Mouse (Mus musculus) lung, embryonic 14.5 days (tissue): ENCODE measurements around the gene Spry1. TPM values are rescaled to one million over a fixed set of nuclear protein-coding genes. Genes with fewer than 3 reads are reported as not detected.
A peak's percentile ranks its signal among the peaks of the same experiment; 100 is the strongest.
"Not testable (repeated sequence)": the region's sequence is repeated elsewhere in the genome, so short reads cannot be mapped to it uniquely, and the experiment has no call there.

ENCODE experiments used
- ATAC-seq: fragments of 200-750 bp; cut with Nextera tagmentation; 2 replicates; pipeline ENCODE4 v1.8.0; 2017; ENCODE audit warnings: mild to moderate bottlenecking, moderate TSS enrichment, moderate library complexity; ENCODE audit not compliant: insufficient read depth
- DNase-seq: peaks from one replicate; pipeline ENCODE4 v3.0.0-alpha.2; 2015
- H3K27ac ChIP-seq: fragments of 300-500 bp; sonication (generic); 2 replicates; pipeline ENCODE4 v1.5.1; 2014; ENCODE audit warnings: low read depth, mild to moderate bottlenecking, moderate library complexity
- H3K27me3 ChIP-seq: fragments of 300-500 bp; sonication (generic); 2 replicates; pipeline ENCODE4 v1.6.1; 2014; ENCODE audit warnings: low read length, control low read depth; ENCODE audit not compliant: insufficient read depth
- H3K36me3 ChIP-seq: fragments of 300-500 bp; sonication (generic); 2 replicates; pipeline ENCODE4 v1.6.1; 2014; ENCODE audit warnings: control low read depth; ENCODE audit not compliant: insufficient read depth
- H3K4me1 ChIP-seq: fragments of 300-500 bp; sonication (generic); 2 replicates; pipeline ENCODE4 v1.6.1; 2014; ENCODE audit warnings: antibody characterized with exemption, control low read depth; ENCODE audit not compliant: insufficient read depth
- H3K4me2 ChIP-seq: fragments of 300-500 bp; sonication (generic); 2 replicates; pipeline ENCODE4 v1.6.1; 2014; ENCODE audit warnings: mild to moderate bottlenecking
- H3K4me3 ChIP-seq: fragments of 300-500 bp; sonication (generic); 2 replicates; pipeline ENCODE4 v1.5.1; 2014; ENCODE audit warnings: low read depth, low read length
- H3K9ac ChIP-seq: fragments of 300-500 bp; sonication (generic); 2 replicates; pipeline ENCODE4 v1.6.1; 2014
- H3K9me3 ChIP-seq: fragments of 300-500 bp; sonication (generic); 2 replicates; pipeline ENCODE4 v1.6.1; 2016; ENCODE audit warnings: low read depth, low read length, control low read depth
- CTCF ChIP-seq: IDR thresholded peaks from 2 replicates; pipeline ENCODE4 v1.5.1; 2016; ENCODE audit warnings: antibody characterized with exemption, low read depth
- WGBS: fragments of 180-500 bp; shearing (Covaris S2); extraction: QIAGEN DNeasy Blood & Tissue Kit; methylation state at CpG from one replicate; pipeline ENCODE4 v1.1.7; 2014; 5-methylcytosine and 5-hydroxymethylcytosine counted together
- polyA plus RNA-seq: library from polyadenylated mRNA; unstranded; fragments of >200 nt; fragmentation: Nextera tagmentation; extraction: Ambion mirVana; gene quantifications from 2 replicates; pipeline ENCODE4 v1.2.1, GENCODE M21; 2014

Spry1 gene
- 15.6 and 17.8 TPM in 2 replicates for polyA plus RNA-seq

DNA sequence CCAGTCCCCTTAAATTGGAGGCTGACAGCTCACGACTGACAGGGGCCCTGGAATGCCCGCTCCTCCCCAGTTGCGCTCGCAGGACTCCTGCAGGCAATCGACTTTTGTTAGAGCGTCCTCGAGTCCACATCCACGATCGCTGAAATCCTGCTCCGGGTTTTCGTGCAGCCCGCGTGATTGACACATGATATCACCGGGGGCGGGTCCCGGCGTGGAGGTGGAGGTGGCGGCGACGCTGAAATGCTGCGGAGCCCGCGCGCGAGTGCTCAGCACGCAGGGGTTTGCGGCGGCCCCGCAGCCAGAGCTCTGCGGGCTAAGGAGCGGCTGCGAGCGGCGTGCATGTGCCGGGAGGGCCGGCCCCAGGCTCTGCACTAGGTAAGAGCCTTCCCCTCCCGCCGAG is at the start of gene Spry1:
Gene Spry1, plus strand, starts transcription at position 258 of the 400 bp plus-strand sequence.
- H3K4me2 ChIP-seq = peak within 1 kb of the TSS; percentile 85
- no peaks in the 10 kb centered on the region for H3K27me3 ChIP-seq
- ATAC-seq = peak; percentile 79
- H3K36me3 ChIP-seq = peaks cover 19% of the 10 kb centered on the region
- WGBS = under 1% methylated on average over 38 of the region's 38 CpGs
- no peaks in the 10 kb centered on the region for H3K9me3 ChIP-seq
- peak within 1 kb of the TSS; percentile 95 for H3K27ac ChIP-seq
- peak; percentile 21; the same call in 1 of the 2 replicates for TF ChIP-seq CTCF
- peaks cover 7% of the 10 kb centered on the region for H3K4me1 ChIP-seq
- DNase-seq = peak; percentile 97
- peak within 1 kb of the TSS; percentile 90 for H3K9ac ChIP-seq
- H3K4me3 ChIP-seq = peak within 1 kb of the TSS; percentile 84

DNA sequence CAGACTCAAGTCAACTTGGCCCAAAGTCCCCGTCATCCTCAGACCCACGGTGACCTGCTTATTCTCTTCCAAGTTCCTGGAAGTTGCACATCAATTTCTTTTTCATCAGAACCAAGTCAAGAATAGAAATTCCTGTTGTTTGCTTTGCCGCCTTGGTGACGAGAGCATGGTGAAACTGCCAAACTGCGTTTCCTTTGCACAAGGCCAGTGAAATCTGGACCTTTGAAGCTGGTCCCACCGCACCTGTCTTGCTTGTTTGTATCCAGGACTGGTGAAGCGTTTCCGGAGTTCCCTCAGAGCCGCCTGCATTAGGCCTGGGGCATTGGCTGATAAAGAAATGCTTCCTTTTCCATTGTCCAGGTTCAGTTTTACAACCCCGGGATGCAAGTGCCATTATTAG is 44.0 kb upstream of the Spry1 start:
- Histone ChIP-seq H3K27ac (no peak overlapping the region), H3K36me3 (no peaks in the 10 kb centered on the region), H3K27me3 (no peaks in the 10 kb centered on the region), H3K4me1 (no peaks in the 10 kb centered on the region), H3K4me2 (no peak overlapping the region), H3K9ac (no peak overlapping the region), H3K9me3 (no peaks in the 10 kb centered on the region), H3K4me3 (no peak overlapping the region)
- ATAC-seq (no peak), DNase-seq (peak; percentile 47)
- 71% methylated on average over 10 of the region's 10 CpGs for WGBS
- TF ChIP-seq CTCF = no peak

DNA sequence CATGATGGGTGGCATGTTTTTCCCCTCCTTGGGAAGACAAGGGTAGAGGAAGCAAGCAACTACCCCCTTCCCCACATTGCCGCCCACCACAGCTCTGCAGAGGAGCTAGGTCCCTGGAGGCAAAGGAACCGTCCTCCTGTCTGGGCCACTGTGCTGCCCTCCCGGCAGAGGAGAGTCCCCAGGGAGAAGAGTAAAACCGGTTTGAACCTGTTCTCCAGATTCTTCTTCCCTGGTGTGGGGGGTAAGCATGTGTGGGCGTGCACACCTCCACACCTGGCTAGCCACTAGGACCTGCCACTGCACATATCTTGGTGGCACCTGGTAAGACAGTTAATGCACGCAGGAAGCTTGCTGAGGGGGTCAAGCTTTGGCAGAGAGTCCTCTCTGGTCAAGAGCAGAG is 43.2 kb upstream of the Spry1 start:
- no peaks in the 10 kb centered on the region for H3K9me3 ChIP-seq
- ATAC-seq (0 out of 2 replicates have a peak, but pooled peaks have one; percentile 38), DNase-seq (no peak)
- H3K9ac ChIP-seq = no peak overlapping the region
- no peak for TF ChIP-seq CTCF
- no peaks in the 10 kb centered on the region for H3K36me3 ChIP-seq
- no peak overlapping the region for H3K27ac ChIP-seq
- H3K4me3 ChIP-seq = no peak overlapping the region
- 55% methylated on average over 6 of the region's 6 CpGs for WGBS
- H3K27me3 ChIP-seq = no peaks in the 10 kb centered on the region
- H3K4me2 ChIP-seq = no peak overlapping the region
- H3K4me1 ChIP-seq = no peaks in the 10 kb centered on the region

DNA sequence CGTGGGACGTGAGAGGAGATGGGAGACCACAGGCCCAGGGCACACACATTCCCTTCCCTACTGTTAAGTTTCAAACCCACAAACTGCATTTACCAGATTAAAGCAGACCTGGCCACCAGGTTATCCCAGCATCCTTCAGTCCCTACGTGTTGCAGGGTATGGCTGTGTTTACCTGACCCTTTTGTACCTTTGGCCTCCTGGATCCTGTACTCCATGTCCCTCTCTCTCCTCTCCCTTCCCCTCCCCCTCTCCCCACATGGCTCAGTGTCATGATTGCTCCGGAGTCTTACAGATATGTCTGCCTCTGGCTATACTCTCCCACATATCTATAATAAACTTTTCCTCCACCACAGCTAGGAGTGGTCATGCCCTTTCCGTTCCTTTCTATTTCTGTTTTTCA is 42.5 kb upstream of the Spry1 start:
- H3K4me3 ChIP-seq = no peak overlapping the region
- no peak for ATAC-seq
- H3K4me1 ChIP-seq = no peaks in the 10 kb centered on the region
- no peaks in the 10 kb centered on the region for H3K9me3 ChIP-seq
- TF ChIP-seq CTCF = no peak
- no peaks in the 10 kb centered on the region for H3K36me3 ChIP-seq
- H3K27ac ChIP-seq = no peak overlapping the region
- H3K4me2 ChIP-seq = no peak overlapping the region
- H3K27me3 ChIP-seq = no peaks in the 10 kb centered on the region
- DNase-seq = no peak
- WGBS = 48% methylated on average over 5 of the region's 5 CpGs
- no peak overlapping the region for H3K9ac ChIP-seq

DNA sequence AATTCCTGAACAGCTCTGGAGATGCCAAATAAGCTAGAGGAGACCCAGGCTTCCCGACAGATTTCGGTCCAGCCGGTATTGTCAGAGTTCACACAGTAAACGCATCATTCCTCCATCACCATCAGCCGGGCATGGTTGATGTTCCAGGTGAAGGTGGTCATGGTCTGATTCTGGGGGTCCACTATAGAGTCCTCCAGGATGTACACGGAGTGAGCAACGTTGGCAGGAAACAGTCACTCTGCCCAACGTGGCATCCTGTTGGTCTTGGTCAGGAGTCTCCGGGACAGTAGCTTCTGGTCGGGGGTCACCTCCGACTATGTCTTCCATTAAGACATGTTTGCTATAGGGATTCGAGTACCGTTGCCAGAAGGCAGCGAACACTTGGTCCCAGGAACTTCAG is 40.1 kb upstream of the Spry1 start:
- H3K9me3 ChIP-seq, H3K4me2 ChIP-seq, H3K4me3 ChIP-seq, H3K36me3 ChIP-seq, H3K27ac ChIP-seq, ATAC-seq, DNase-seq, H3K9ac ChIP-seq, H3K4me1 ChIP-seq, H3K27me3 ChIP-seq: not testable (repeated sequence)
- WGBS = 88% methylated on average over 14 of the region's 14 CpGs

DNA sequence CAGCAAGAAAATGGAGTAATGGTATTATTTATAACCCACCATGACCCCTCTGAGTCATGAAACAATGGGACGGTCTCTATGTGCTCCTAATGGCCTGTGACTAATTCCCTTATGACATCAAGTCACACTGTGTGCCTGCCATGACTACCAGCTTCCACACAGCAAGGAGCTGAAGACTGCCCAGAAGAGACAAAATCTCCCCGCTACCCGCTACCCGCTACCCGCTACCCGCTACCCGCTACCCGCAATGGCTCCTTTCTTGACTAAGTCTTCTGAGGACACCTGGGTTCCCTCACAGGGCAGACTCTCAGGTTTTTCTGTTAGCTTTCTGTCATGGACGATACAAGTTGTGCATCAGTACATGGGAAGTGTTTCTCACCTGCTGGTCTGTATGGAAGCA is 37.4 kb upstream of the Spry1 start:
- ATAC-seq (no peak), DNase-seq (no peak)
- TF ChIP-seq CTCF = no peak
- Histone ChIP-seq H3K9ac (no peak overlapping the region), H3K27ac (no peak overlapping the region), H3K36me3 (no peaks in the 10 kb centered on the region), H3K27me3 (no peaks in the 10 kb centered on the region), H3K9me3 (no peaks in the 10 kb centered on the region), H3K4me2 (no peak overlapping the region), H3K4me3 (no peak overlapping the region), H3K4me1 (no peaks in the 10 kb centered on the region)
- WGBS = 96% methylated on average over 9 of the region's 9 CpGs

DNA sequence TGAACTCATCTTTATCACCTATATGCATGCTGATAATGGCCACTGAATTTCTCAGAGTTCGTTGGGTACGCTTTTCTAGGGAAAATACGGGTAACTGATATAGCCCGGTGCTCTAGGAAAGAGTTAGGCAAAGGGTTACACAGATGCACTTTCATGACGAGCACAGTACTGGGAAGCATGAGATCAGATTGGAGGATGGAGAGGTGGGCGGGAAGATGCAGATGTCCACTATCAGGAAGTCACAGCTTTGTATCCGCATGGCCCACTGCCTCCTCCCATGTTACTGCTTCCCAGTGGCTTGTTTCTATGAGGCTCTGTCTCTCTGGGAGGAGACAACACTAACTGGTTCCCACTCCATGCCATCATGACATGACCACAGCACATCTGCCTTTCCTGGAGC is 36.9 kb upstream of the Spry1 start:
- TF ChIP-seq CTCF = no peak
- no peaks in the 10 kb centered on the region for H3K9me3 ChIP-seq
- no peaks in the 10 kb centered on the region for H3K36me3 ChIP-seq
- H3K27me3 ChIP-seq = no peaks in the 10 kb centered on the region
- WGBS = 72% methylated on average over 7 of the region's 7 CpGs
- no peak overlapping the region for H3K27ac ChIP-seq
- ATAC-seq (no peak), DNase-seq (no peak)
- H3K4me3 ChIP-seq = no peak overlapping the region
- no peak overlapping the region for H3K9ac ChIP-seq
- H3K4me2 ChIP-seq = no peak overlapping the region
- no peaks in the 10 kb centered on the region for H3K4me1 ChIP-seq

DNA sequence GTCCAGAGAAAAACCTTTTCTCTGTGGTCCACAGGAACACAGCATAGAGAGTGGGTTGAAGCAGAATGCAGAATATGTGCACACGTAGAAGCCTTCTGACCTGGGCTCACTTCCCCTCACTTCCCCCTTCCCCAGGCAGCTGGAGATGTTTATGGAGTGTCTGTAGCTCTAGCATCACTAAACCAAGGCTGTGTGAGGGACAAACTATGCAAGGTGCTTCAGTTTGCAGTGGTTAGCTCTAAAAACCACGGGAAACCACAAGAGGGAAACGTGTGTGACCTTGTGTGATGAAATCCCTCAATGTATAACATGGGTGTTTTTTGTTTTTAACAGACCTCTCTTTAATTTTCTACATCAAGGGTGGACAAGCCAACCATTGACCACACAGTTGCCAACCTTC is 36.2 kb upstream of the Spry1 start:
- Histone ChIP-seq H3K4me2 (no peak overlapping the region), H3K4me3 (no peak overlapping the region), H3K4me1 (no peaks in the 10 kb centered on the region), H3K9ac (no peak overlapping the region), H3K27ac (no peak overlapping the region), H3K9me3 (no peaks in the 10 kb centered on the region), H3K27me3 (no peaks in the 10 kb centered on the region), H3K36me3 (no peaks in the 10 kb centered on the region)
- TF ChIP-seq CTCF = no peak
- 82% methylated on average over 3 of the region's 3 CpGs for WGBS
- no peak for DNase-seq
- ATAC-seq = no peak
